Mouse (Mus musculus) regulatory T cell (primary cell): ENCODE results near the gene Zdhhc16.

Experiments used
- in situ Hi-C: fragments of 300-600 bp; cut with MboI, MseI; formaldehyde crosslinking; loops from one replicate; pipeline ENCODE4 v1.15.1; 2025; ENCODE audit warnings: high pct_unique_total_duplicates

The Zdhhc16 gene

GRCm38 (mm10) chr19:41933179-41934086 is at the start of gene Zdhhc16, which contains the start of gene Exosc1:
Zdhhc16 (plus strand) TSS chr19:41933480.
Exosc1 (minus strand) TSS chr19:41933423.
- in situ Hi-C loops = no loop called here

- in situ Hi-C loops = no loop called here
These were observed 49.4 kb upstream of the Zdhhc16 start for GRCm38 (mm10) chr19:41883882-41884281.

- in situ Hi-C loops = no loop called here
These were observed 45.1 kb upstream of the Zdhhc16 start for GRCm38 (mm10) chr19:41888191-41888590.

GRCm38 (mm10) chr19:41894959-41895358 is 38.3 kb upstream of the Zdhhc16 start:
- in situ Hi-C loops = loop anchor here (5.0 kb wide), 1 partner anchor 48 kb away; the partner anchor contains the start of gene Frat2

GRCm38 (mm10) chr19:41895460-41896318 is 37.6 kb upstream of the Zdhhc16 start, which contains the start of gene Rrp12:
Rrp12 (minus strand) TSS chr19:41896173.
- in situ Hi-C loops = no loop called here

- in situ Hi-C loops = no loop called here
These were observed 37.0 kb upstream of the Zdhhc16 start for GRCm38 (mm10) chr19:41896319-41896711.

GRCm38 (mm10) chr19:41898860-41899259 is 34.4 kb upstream of the Zdhhc16 start:
- in situ Hi-C loops = no loop called here

GRCm38 (mm10) chr19:41900495-41901090 is 32.7 kb upstream of the Zdhhc16 start:
- in situ Hi-C loops = no loop called here

GRCm38 (mm10) chr19:41901696-41902095 is 31.6 kb upstream of the Zdhhc16 start:
- in situ Hi-C loops = no loop called here

GRCm38 (mm10) chr19:41902848-41903593 is 30.3 kb upstream of the Zdhhc16 start:
- in situ Hi-C loops = no loop called here

GRCm38 (mm10) chr19:41905246-41905645 is 28.0 kb upstream of the Zdhhc16 start:
- in situ Hi-C loops = no loop called here

- in situ Hi-C loops = no loop called here
These were observed 26.8 kb upstream of the Zdhhc16 start for GRCm38 (mm10) chr19:41906311-41907078.

GRCm38 (mm10) chr19:41907079-41907760 is 26.1 kb upstream of the Zdhhc16 start:
- in situ Hi-C loops = no loop called here

GRCm38 (mm10) chr19:41908736-41909135 is 24.5 kb upstream of the Zdhhc16 start:
- in situ Hi-C loops = no loop called here

- in situ Hi-C loops = no loop called here
These were observed 22.9 kb upstream of the Zdhhc16 start for GRCm38 (mm10) chr19:41910396-41910795.

- in situ Hi-C loops = no loop called here
These were observed 21.9 kb upstream of the Zdhhc16 start, which contains the start of gene Pgam1 for GRCm38 (mm10) chr19:41911178-41912073. Pgam1 (plus strand) TSS chr19:41911923.

GRCm38 (mm10) chr19:41912121-41913080 is 20.9 kb upstream of the Zdhhc16 start:
- in situ Hi-C loops = no loop called here
